Mouse (Mus musculus): Measurements from ENCODE around the gene Zfp507.

Gene Zfp507

DNA sequence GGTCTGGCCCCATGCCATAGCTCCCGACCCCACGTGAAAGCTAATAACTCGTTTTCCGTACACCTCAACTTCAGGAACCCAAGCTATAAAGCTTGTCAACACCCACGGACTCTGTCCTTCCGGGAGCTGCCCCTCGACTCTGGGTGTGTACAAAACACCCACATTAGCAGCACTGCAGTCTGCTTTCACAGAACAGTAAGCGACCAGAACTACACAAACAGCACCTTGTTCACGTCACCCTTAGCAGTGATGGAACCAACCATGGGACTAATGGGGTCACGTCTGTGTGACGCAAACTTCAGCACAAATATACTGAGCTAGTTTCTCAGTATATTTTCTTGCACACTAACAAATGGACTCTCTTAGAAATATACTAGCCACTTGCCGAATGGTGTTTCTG, 28.7 kb downstream of the Zfp507 start:
- no peak for DNase-seq

DNA sequence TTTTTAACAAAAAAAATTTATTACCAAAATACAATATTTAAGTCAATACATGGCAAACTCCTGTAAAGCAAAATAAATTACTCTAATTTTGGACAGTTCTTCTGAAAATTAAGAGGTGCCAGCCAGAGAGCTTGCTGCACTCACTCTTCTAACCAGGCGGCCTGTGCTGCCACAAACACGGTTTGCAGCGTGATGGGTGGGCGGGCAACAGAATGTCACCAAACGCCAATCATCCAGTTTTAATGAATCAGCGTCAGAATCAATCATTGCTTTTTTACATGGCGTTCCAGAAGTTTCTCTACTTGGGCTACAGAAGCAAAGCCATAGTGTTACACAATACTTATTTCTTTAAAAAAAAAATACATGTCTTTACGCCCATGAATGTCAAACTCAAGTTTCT, 30.5 kb downstream of the Zfp507 start:
- DNase-seq = peak; percentile 50

DNA sequence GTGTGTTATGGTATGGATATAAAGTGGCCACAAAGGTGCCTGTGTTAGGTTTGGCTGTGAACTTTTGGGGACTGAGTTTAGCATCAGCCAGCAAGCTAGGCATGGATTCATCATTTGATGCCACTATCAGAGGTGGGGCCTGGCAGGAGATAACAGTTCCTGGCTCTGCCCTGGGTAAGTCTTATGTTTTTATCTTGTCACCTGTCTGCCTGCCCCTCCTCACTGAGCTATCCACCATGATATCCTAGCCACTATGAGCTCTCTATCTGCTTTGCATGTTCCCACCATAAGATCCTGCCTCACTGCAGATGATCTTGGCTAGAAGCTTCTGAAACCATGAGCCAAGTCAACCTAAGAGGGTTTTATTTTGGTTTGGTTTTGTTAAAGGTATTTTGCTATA, 31.7 kb downstream of the Zfp507 start:
- DNase-seq = no peak

DNA sequence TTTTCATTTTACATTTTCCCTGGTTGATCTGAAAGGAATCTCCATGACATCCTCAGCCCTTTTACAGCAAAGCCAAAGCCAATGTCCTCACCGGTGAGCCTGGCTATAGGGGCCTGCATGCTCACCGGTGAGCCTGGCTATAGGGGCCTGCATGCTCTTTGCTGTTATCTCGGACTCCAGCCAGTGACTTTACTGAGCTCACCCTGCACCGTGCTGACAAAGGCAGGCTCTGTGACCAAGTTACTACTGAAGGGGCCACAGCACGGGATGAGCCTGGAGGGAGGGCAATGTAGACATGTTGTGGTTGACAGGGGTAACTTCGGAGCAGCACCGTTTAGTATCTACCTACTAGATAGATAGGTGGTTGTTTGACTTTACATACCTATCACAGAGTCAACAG, 32.7 kb downstream of the Zfp507 start:
- no peak for DNase-seq

DNA sequence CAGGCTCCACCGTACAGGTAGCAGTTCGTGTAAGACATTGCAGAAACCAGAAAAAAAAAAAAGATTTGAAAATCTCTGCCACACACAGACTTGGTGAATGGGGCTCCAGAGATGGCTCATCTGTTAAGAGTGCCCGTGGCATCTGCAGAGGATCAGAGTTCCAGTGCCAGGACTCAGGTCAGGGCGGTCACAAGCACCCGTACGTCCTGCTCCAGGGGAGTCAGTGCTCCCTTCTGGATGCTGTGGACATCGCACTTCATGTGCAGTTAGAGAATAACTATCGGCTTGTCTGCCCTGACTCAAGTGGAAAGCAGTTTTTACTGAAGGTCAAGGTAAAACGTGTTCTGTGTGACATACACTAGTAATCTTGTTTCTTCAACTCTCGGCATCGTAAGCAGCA, 38.3 kb downstream of the Zfp507 start:
- no peak for DNase-seq

DNA sequence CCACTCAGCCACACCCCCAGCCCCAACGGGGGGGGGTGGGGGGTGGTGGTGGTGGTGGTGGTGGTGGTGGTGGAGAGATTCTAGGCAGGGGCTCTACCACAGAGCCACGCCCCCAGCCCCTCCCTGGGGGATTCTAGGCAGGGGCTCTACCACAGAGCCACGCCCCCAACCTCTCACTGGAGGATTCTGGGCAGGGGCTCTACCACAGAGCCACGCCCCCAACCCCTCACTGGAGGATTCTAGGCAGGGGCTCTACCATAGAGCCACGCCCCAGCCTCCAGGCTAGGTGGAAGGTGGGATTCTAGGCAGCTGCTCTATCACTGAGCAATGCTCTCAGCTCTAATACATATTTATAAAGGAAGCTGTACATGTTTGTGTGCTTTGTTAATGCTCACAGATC, 41.0 kb downstream of the Zfp507 start:
- DNase-seq = no peak

DNA sequence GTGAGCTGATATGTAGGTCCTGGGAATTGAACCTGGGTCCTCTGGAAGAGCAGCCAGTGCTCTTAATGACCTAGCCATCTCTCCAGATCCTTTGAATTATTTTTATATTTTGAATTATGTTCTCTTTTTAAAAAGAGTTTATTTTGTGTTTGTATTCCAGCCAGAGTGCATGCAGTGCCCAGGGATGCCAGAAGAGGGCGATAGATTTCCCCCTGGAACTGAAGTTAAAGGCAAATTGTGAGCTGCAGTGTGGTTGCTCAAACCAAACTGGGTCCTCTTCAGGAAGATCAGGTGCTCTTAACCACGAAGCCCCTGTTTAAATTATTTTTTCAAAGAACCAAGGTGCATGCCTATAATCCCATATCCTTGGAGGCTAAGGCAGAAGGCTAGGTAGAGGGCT, 43.2 kb downstream of the Zfp507 start:
- DNase-seq = no peak

DNA sequence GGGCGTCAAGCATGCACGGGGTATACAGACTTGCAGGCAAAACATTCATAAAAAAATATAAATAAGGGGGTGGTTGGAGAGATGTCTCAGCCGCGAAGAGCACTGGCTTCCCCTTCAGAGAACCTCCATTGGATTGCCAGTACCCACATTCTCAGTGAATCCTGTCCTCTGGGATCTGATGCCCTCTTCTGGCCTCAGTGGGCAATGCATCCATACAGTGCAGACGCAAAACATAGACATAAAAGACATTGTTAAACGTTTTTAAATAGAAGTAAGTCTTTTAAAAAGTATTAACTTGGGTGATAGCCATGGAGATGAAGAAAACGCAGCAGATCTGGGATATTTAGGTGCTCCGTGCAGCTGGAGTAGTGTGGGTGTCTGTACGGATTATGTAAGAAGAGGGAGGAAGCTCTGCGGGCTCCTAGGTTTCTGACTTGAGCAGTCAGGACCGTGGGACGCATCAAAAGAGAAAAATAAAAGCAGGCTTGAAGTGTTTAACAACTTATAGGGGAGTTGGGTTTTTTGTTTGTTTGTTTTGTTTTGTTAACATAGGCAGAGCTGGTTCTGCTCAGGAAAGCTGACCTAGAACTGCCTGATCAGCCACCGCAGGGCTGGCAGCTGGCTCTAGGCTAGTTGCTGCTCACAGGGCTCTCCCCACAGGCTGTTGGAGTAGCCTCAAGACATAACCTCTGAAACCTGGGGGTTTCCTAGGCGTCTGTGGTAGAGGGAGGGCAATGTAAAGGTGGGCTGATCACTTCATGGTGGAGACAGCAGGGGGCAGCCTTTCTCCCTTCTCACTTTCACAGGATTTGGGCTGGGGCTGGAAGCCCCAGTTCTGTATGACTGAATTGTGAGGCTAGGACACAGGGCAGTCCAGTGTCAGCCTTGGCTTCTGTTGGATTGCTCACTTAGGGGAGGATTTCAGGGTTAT, 46.0 kb downstream of the Zfp507 start:
- DNase-seq = no peak

DNA sequence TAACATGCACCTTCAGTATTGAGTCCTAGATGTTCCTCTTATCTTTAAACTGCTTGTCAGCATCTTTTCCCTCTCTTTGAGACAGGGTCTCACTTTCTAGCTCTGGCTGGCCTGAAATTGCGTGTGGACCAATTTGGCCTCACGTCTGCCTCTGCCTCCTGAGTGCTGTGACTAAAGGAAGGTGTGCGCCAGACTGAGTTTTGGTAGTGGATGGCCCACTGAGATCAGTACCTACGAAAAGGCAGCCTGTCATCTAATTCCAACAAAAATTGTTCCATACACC, 48.0 kb downstream of the Zfp507 start:
- DNase-seq = no peak

DNA sequence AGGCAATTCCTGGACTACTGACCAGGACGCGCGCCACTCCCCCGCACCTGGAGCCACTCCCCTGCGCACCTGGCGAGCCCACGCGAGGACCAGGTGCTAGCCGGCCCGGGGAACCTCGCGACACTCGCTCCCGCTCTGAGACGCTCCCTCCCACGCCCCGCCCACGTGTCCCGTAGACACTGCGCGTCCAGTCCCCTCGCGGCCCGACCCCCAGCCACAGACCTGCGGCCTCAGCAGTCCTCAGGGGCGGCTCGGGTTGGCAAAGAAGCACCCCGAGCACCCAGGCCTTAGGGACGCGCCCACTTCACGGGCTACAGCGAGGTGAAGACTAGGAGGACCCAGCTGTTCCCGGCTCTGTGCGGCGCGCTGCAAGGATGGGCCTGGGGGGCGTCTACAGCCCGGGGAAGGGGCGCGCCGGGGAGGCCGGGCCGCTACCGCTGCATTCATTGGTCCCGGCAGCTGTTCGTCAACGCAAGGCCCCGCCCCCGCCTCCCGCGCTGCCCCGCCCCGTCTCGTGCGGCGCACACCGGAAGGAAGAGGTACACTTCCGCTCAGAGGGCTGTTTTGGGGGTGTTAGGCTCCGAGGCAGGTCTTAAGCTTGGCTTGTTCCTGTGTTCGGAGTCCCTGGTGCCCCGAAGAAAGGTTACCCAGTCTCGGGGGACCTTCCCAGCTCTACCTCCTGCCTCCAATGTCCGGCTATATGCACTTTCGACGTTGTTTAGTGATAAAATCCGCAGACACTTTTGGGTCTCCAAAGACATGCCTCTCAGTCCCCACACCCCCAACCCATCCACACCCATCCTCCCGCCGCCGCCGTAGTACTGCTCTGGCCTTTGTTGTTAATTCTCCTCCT, 48.5 kb downstream of the Zfp507 start, which contains the start of gene Dpy19l3:
Dpy19l3 (minus strand) TSS at position 422 of the 853 bp plus-strand sequence.
- peak; percentile 83 for DNase-seq

DNA sequence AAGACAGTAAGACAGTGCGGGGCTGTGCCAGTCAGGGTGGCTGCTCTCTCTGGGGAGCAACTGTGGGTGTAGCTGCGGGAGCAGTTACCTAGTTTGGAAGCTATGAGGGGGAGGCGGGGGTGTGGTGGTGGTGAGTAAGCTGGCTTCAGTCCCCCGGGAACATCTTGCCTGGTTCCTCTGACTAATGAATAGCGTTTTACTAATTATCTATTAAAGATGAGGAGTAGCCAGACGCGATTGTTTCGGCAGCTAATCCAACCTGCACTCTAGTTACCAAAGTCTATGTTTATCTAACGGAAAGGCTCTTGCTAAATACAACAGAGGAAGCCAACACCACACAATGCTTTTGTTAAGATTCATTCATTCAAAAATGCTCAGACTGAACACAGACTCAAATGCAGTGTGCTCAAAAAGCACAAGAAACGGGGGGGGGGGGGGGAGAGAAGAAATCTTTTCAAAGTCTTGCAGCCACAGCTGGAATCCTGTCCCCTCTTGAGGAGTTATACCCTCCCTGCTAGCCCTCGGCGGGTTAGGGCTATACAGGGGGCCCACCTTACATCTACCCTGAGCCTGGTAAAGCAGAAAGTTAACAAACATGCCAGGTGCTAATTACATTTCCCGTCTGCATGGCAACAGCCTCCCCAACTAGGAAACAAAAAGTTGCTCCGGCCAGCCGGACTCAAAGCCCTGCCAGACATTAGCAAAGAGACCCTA, 49.3 kb downstream of the Zfp507 start:
- DNase-seq = peak; percentile 81

DNA sequence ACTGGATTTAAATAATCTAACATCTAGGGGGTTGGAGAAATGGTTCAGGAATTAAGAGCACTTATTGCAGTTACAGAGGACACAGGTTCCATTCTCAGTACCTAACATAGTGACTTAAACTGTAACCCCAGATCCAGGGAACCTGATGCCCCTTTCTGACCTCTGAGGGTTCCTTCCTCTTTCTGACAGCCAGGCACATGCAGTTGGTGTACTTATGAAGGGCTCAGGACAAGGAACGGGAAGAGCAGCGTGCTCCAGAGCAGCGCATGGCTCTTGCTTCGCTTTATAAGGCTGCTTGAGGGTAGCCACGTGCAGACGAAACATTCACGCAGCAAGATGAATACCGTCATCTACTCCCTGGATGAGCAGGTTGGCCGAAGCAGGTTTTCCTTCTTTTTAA, 51.9 kb downstream of the Zfp507 start:
- DNase-seq = no peak

DNA sequence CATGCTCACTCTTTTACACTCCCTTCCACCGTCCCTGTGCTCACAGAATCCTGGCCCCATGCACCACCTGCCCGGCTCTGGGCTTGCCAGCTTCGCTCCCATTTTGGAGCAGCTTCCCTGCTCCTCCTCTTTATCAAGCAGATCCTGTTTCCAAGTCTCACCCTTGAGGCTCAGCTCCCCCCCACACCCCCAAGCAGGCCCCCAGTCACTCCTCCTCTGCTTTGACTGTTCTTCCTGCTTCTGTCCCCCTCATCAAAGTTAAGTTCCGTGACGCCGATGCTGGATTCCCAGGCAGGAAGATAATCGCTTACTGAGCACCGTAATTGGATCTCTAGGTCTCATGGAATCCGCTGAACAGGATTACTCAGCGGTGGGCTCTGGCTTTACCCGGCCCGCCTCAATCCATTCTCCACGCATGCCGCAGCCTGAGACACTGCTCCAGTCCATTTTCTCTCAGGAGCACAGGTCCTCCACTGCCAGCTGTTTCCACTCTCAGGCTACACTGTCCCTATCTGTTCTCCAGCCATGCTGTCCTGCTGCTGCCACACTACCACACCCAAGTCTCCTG, 55.3 kb downstream of the Zfp507 start:
- no peak for DNase-seq

DNA sequence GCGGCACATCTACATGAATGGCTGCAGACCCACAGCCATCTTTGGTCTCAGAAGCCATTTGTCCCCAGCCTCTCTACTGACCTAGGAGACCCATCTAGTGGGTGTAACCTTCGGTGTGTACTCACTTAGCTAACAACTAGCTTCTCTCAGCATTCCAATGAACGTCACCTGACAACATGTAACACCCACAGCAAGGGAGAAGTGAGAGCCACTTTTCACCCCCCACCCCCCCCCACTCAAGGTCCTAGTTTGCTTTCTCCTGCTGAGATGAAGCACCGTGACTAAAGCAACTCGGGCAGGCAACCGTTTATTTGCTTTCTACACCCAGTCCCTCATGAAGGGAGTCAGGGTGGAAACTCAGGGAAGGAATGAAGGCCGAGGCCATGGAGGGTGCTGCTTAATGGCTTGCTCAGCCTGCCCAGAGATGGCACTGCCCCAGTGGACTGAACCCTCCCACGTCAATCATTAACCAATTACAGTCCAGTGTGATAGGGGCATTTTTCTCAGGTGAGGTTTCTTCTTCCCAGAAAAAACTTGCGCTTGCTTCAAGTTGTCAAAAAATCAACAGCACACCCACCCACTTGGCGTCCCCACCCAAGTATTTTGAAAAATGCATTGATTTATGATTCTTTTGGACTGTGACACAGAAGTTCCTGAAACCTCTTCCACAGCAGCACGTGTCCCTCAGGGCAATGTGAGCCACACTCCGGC, 56.0 kb downstream of the Zfp507 start:
- DNase-seq = no peak

DNA sequence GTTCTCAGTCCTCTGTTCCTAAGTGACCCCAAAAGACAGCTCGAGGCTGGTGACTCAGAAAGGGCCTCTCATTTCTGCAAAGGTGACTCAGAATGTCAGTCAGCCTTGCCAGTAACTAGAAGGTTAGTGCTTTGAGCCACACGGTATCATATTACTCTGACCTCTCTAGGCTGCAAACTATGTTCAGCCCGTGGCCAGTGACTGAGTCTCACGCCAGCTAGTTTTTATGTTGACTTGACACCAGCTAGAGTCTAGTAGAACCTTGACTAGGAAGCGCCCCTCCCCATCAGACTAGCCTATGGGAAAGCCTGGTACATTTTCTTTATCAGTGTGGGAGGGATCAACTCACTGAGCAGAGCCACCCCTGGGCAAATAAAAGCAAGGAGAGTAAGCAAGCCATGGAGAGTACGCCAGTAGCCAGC, 57.5 kb downstream of the Zfp507 start:
- DNase-seq = no peak

DNA sequence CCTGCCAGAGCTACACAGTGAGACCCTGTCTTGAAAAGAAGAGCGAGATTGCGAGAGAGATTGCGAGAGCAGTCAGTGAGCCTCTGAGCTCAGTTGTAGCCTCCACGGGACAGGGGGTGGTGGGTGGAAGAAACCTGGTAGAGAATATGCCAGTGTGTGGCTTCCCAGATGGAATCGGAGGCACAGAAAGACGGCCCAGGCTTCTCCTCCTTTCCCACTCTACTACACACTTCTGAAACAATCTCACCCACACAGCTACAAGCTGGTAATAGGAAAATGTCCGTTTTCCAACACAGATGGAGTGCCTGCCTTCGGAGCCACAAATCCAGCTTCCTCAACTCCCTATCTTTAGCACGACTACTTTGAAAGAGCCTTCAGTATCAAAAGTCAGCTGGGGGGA, 58.0 kb downstream of the Zfp507 start:
- DNase-seq = peak; percentile 90

DNA sequence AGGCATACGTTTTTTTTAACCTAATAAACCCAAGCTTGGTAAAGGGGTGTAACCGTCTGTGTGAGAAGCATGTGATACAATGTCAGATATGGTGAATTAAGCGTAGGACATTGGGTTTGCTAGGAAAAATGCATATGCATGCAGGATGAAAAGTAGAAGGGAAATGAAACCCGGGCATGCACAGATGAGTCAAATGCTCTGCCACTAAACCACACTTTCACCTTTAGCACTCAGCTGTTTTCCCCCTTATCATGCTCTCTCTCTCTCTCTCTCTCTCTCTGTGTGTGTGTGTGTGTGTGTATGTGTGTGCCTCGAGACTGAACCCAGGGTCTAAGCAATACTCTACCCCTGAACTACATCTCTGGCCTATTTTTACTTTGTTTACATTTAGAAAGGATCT, 60.5 kb downstream of the Zfp507 start:
- no peak for DNase-seq

DNA sequence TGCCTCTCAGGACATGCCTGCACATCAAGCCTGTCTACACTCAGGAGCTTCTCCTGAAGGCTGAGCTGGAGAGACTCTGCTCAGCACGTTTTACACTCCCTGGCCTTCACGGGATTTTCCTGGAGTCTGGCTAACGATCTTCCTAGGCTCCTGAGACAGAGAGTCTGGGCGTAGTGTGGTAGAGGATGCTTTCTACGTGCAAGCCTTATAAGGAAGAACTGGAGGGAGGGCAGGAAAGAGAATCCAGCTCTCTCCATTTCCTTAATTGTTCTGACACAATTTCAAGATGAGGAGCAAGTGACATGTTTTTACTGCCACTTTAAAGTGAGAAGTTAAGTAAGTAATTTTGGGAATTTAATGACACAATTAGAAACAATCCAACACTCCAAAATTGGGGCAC, 60.9 kb downstream of the Zfp507 start:
- DNase-seq = no peak

DNA sequence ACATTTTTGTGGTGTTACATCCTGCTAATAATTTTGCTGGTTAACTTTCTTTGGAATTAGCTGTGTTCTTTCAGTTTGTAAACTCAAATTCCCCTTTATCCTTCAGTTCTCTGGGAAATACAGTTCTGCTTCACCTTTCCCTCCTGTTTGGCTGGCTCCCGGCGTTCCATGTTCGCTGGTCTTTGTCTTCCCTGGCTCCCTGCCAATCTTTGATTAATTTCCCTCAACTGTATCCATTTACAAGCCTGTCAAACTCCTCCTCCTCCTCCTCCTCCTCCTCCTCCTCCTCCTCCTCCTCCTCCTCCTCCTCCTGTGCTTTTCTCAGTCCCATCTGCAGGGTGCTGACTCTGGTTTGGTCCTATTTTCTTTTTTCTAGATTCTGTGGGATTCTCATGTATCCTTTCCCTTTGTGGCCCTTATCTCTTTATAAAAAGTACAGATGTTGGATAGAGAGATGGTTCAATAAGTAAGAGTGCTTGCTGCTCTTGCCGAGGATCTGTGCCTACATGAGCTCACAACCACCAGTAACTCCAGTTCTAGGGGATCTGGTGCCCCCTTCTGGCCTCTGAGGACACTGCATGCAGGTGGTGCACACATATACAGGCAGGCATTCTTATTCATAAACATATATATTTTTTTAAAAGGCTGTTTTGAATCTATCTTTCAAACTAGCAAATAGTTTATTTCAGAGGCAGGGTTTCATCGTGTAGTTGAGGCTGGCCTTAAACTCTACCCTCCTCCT, 62.1 kb downstream of the Zfp507 start:
- peak; percentile 37 for DNase-seq

DNA sequence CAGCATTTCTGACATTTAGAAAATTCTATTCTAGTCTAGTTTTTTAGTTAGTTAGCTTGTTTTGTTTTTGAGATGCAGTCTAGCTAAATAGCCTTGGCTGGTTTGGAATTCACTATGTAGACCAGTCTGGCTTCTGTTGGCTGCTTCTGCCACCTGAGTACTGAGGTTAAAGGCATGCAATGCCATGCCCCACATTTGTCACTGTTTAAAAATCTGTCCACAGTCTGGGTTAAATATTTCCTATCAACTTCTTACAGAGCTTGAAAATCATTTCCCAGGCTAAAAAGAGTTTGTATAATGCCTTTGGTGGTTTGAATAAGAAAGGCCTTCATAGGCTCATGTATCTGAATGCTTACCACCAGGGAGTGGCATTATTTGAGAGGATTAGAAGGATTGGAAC, 63.9 kb downstream of the Zfp507 start:
- no peak for DNase-seq

DNA sequence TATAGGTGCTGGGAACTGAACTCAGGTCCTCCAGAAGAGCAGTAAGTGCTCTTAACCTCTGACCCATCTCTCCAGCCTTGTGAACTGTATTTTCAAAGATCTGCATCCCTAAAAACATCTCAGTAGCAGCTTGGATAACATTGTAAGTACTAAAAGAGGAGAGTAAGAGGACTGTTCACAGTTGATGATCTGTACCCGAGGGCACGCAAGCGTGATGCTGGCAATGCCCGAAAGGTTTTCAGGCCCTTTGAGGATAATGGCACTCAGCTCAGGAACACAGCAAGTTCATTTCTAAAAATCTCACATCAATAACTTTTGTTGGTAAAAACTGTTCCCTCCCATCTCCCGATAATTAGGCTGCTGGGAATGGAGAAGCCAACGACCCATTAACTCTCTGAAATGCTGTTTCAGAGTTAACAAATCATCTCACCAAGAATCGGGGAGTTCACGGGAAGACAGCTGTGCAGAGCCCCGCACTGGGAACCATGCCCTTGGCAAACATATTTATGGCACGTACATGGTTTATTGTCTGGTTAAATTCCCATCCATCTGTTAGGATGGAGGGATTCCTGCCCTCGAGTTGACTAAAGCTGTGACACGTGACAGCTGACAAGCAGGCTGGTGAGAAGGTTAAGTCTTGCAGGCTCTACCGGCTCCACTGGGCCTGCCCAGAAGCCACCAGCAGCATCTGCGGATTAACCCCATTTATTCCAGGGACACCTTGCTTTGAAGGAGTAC, 69.3 kb downstream of the Zfp507 start:
- peak; percentile 39 for DNase-seq
